Mouse (Mus musculus) gonadal fat pad, adult 2 months (tissue): ENCODE results near the gene Mrpl16. TPM values are rescaled to one million over a fixed set of nuclear protein-coding genes. Genes with fewer than 3 reads are reported as not detected.

Source experiments
- DNase-seq: peaks from one replicate; pipeline ENCODE4 v3.0.0-alpha.2; 2012; ENCODE audit warnings: low read depth
- polyA plus RNA-seq: library from polyadenylated mRNA; depleted of rRNA; stranded (reverse); fragments of >200 nt; gene quantifications from 2 replicates; pipeline ENCODE4 v1.2.3, GENCODE M21; 2012; rRNA removed

The Mrpl16 gene
- polyA plus RNA-seq, result 16.9 and 17.4 TPM in 2 replicates

DNA sequence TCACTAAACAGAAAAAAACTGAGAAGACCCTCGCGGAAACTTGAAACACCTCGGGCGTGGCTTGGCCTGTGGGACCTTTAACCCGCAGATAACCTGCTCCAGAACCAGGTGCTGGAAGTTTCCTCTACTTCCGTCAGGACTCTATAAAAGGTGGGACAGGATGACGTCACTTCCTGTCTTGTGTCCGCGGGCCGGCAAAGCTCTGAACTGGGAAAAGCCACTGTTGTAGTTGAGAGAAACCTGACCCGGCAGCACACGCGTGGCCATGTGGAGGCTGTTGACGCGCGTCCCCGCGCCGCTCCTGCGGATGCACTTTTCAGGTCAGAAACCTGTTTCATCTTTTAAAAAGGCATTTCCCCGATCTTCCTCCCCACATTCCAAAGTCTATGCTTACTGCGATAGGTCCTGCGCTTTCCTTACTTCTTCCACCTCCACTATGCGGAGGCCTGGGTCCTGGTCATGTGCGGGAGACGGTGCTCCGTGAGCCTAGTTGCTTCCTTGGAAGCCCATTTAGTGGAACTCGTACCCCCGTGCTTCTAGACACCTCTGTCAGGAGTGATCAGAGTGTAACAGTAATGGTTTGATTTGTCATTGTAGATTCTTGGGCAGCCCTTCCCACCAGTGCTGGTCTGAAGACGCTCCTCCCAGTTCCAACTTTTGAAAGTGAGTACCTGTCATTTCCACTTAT is at the start of gene Mrpl16:
Mrpl16 (plus strand) TSS at position 187 of the 688 bp plus-strand sequence.
- DNase-seq, result peak; percentile 61

DNA sequence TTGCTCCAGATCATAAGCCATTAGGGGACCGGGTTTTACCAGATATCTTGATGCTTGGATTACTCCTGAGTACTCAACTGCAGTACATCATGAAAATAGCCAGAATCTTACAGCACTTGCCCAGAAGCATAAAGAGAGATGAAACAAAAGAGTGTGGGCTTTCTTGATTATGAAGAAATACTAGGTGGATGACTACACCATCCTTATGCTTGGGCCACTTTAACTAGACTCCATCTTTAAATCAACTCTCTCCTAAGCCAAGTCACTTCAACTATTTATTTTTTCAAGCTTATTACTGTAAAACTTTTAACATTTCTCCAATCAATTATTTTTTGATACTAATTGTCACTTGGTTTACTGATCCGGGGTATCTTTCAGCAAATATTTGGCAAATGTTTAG is 46.3 kb upstream of the Mrpl16 start:
- no peak for DNase-seq

DNA sequence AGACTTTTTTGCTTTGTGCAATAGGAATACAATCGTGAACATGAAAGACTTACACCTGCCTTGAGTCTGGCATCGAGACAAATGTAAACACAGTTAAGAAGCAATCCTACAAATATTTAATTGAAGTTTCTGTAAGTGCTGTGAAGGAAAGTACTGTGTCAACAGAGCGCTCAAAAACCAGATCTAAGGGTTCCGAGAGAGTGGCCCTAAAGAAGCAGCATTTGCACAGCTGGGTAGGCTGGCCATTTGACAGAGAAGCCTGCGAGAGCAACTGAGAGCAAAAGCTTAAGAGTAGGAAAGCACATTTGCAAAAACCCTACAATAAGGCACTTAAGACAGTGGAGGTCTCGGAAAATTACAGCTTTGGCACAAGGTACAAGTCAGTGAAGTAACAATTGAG is 45.9 kb upstream of the Mrpl16 start:
- DNase-seq, result no peak

DNA sequence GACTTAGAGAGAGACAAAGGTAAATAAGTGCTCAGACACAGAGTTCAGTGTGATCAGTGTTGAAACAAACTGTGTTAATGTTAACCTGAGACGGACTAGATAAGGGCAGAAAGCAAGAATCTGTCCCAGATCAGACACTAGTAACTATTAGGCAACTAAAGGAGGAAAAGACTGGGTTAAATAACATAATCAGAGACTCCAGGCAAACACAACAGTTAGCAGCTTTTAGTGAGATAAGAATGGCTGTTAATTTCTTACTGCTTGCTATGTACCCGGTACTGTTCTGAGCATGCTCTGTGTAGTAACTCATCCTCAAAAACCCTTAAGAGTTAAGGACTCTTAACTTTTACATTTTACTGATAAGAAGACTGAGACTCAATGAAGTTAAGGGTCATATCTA is 44.3 kb upstream of the Mrpl16 start:
- no peak for DNase-seq

DNA sequence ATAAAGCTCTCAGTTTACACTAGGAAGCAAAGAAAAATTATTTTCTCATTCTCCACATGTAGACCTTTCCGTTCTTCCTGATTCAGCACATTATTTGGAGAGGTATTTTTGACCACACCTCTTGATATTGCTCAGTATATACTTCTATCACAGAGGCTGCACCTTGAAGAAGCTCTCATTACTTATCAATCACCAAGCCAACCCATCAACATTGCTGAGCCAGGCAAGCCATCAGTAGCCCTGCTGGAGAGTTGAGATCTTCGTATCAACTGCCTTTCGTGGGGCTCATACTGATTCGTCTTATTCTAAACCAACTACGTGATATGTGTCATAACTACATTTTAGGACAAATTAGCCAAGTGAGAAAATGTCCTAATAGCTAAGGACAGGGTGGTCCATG is 42.9 kb upstream of the Mrpl16 start:
- no peak for DNase-seq

DNA sequence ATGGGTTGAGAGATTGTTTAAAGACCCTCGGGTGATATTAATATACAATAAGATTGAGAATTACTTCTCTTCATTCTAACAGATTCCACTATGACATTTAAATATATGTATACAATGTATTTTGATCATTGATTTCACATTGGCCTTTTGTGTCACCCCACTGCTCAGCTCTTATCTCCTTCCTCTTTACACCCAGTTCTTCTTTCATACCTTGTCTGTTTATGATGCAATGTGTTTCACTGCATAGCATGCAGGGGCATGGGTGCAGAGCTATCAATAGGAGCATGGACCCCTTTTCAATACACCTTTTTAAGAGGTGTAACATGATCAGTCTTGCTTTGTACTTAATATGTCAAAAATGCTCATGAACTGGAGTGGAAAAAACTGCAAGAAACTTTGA is 39.9 kb upstream of the Mrpl16 start:
- no peak for DNase-seq

DNA sequence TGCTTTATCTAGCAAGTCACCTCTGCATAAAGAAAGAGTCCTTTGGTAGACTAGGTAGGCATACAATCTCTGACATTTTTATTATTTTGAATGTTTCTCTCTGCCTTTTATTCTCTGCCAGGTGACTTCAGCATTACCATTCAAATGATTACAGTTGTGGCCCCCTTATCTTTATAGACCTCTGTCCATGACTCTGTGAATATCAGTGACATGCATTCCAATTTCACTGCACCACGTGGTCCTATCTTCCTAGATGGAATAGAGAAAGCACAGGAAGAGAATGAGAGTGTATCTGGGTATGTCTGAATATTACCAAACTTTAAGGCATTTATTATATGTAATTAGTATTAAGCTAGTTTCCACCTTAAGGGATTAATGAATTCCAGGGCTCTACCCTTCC is 33.7 kb upstream of the Mrpl16 start:
- no peak for DNase-seq

DNA sequence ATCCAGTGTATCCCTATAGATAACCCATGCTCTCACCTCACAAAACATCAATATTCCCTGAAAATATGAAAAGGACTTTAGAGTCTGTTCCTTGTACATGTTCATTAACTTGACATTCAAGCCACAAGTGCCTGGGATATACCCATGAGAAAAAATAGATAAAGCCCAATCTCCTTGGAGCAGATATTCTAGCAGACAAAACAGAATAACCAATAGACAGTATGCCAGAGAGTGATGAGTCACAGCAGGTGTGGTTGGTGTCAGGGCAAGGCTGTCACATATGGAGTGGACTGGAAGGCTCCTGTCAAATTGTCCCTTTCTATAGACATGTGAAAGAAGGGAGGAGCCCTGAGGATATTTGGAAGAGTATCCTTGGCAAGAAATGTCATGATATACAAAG is 24.5 kb upstream of the Mrpl16 start:
- DNase-seq, result no peak

DNA sequence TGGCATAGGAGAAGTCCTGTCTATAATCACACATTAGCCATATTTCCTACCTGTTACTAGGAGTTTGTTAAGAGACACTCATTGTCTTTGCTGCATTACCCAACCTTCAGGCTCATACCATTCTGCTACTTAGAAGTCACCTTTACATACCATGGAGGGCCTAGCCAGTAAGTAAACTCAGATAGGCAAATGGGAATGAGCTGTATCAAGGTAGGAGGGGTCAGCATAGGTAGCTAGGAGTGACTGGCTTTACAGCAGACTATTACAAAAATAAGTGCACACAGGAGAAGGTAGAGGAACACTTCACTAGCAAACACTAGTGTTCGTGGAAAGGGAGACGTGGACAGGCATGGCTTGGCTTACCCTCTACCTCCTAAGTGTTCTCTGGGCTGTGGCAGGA is 22.9 kb upstream of the Mrpl16 start, which contains the start of gene Gif:
Gif (plus strand) TSS at position 257 of the 400 bp plus-strand sequence.
- no peak for DNase-seq

DNA sequence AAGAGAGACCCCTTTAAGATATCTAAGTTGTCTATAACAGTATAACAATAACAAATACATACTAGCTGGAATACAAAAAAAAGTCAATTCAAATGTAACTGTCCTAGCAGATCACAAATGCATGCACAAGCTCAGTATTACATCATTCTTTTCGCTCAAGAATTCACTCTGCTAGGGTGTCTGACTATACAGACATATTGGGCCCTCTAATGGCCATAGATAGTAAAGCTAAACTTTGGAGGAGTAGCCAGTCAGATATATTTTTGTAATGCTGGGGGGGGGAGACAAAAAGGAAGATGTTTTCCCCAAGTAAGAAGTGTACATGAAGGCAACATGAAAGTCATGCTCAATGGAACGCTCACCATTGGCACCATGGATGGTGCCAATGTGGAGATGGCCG is 5.1 kb upstream of the Mrpl16 start:
- DNase-seq, result no peak

DNA sequence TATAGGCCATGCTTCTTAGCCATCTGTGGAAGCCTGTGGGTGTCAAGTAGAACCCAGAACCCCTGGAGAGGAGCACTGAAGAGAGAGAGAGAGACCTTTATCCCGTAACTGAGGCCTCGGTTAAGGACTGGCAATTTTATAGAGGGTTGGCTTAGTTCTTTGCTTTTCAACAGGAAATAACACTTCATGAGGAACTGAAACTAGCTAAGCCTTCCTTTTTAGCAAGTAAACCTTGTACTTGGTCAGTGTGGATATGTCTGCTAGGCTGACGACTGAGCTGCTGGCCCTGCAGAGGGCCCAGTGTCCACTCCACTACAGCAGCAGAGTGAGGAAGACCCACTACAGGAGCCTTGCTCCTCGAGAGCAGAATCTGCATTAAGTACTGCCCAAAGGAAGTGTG is 3.8 kb upstream of the Mrpl16 start:
- DNase-seq, result no peak

DNA sequence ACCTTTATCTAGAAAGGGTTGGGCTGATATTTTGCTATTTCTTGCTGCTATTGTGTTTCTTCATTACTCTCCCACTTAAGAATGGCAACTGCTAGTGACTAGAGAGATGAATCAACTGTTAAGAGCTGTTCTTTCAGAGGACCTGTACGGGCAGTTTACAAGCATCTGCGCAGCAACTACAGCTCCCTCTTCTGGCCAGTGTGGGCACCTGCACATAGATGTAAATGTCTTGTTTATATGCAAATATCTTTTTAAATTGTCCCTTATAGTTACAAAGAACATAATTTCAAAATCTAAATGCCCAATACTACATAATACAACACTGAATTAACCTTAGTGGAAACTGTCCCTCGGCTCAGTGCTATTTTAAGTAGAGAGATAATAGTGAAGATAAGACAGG is 2.0 kb upstream of the Mrpl16 start:
- no peak for DNase-seq

DNA sequence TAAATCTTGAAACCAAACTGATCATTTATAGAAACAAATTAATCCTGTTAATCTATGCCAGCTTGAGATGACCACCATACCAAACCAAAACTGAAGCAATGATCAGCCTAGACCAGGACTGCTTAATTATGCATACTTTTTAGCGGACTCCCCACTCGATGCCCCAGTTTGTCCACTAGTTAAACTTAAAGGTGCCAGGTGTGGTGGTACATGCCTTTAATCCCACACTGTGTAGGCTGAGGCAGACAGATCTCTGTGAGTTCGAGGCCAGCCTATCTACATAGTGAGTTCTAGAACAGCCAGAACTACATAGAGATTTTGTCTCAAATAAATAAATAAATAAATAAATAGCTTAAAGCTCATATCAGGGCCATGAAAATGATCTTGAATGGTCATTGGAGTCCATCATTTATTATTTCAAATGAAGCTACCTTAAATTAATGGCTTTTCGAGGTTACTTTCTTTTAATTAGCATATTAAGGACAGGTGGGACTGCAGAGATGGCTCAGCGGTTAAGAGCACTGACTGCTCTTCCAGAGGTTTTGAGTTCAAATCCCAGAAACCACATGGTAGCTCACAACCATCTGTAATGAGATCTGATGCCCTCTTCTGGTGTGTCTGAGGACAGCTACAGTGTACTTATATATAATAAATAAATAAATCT is 802 bp upstream of the Mrpl16 start:
- no peak for DNase-seq

DNA sequence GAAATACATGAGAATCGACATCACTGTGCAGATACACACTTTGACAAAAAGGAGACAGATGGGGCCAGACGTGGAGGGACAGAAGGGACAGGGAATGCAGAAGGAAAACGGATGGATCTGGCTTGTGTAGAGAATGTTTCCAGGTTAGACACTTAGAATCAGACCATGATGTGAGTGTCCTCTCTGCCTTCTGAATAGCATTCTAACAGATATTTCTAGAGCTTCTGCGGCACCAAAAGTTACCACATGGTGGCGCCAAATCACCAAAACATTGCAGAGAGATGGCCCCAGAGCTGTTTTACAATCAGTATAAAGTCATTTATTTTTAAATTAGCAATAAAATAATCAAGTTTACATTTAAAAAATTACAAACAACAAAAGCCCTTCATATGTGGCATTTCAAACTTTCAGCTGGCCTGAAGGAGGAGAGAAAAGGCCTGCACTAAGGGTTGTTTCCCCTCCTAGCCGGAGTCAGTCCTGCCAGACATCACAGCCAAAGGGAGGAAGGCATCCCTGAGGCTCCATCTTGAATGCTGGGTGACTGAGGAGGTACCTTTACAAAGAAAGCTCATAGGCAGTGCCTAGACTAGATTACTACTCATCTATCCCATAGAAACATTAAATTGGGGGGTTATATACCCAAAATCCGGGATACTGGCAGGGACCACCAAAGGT is 7.1 kb downstream of the Mrpl16 start:
- no peak for DNase-seq

DNA sequence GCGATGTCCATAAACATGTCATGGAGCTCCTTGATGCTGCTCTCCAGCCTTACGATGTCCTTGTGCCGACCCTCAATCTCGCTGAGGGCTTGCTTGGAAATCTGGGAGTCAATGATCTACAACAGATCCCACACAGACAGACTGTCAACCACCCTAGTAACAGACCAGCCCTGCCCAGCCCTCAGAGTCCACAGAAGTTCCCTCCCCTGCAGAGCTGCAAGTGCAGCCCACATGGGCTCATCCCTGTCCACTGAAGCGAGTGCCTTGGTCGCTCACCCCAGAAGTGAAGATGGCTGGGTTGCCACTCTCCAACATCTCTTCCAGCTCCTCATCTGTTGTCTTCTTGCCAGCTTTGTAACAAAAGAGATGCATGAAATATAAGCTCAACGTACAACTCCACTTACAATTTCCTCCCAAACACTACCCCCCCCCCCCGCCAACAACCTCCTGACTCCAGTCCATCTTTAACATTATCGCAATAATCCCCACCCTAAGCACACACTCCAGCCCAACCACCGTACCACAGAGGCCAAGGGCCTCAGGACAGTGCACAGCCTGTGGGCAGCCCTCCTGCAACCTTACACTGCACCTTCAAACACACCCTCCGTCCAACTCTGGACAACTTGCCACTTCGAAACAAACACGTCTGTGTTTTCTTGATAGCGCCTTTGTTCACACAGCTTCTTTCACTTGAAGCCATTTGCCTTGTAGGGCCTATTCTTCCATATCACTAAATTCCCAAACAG is 15.4 kb downstream of the Mrpl16 start:
- DNase-seq, result no peak

DNA sequence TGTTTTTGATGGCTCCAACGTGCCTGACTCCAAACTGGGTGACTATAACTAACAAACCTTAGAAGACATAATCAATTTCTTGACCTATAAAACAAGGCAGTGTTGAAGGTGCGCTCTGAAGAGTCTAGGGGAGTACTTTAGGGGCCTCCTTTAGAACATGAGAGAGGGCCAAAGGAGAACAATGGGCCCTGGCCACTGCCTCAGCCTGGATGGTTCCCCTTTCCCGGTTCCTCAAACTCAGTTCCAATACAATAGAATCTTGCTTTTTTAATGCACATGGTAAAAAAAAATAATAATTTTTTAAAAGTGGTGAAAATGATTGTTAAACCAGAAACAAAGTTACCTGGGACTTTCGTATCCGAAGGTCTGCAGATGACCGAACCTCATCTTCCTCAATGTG is 17.6 kb downstream of the Mrpl16 start:
- DNase-seq, result no peak

DNA sequence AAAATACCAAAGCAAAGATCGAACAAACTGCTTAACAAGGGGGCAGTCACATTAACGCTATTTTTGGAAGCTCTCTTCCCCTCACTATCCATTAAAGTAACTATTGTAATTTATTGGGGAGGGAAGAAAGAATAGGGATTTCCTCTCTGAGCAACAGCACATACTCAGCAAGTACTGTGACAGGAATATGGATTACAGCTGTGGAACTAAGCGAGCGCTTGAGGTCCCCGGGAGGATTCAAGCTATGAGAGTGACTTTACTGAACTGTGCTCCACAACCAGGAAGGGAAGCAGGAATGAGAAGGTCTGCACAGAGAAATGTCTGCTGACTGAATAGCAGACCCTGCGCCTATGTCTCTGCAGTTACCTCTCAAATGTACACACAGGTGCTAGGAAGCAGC is 18.7 kb downstream of the Mrpl16 start:
- no peak for DNase-seq

DNA sequence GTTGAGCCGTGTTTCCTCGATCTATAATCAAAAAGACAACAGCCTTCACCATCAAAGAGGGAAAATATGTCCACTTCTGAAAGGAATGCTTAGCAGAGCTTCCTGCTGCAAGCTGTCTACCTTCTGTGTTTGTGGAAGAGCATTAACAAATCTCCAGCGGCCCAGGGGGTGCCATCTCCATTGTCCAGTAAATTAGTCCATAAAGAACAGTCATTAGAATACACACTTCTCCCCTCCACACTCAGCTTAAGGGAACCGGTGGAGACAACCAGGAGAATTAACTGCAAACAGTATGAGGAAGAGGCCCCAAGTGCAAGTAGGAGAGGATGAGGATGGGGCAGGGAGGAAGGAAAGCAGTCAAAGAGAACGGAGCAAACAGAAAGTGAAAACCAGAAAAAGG is 21.6 kb downstream of the Mrpl16 start:
- no peak for DNase-seq

DNA sequence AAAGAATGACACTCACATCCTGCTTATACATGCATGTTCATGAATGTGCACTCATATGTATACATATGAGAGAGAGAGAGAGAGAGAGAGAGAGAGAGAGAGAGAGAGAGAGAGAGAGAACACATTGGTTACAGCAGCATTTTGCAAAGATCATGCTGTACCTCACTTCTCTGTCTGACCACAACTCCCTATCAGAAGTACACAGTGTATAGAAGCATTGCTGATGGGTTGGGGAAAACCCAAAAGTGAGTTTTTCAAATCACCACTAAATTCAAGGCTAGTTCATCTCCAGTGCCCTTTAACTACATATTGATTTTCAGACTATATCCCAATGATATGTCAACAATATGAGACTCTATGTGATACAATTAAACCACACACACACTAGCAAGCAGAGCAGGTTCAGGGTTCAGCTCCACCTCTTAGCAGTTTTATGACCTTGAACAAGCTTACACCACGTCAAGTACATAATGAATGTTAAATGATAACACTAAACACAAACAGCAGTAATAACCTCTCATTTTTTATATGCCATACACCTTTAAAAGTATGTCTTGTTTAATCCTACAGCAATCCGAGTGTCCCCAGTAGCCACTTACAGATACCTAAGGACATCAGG is 23.7 kb downstream of the Mrpl16 start:
- no peak for DNase-seq

DNA sequence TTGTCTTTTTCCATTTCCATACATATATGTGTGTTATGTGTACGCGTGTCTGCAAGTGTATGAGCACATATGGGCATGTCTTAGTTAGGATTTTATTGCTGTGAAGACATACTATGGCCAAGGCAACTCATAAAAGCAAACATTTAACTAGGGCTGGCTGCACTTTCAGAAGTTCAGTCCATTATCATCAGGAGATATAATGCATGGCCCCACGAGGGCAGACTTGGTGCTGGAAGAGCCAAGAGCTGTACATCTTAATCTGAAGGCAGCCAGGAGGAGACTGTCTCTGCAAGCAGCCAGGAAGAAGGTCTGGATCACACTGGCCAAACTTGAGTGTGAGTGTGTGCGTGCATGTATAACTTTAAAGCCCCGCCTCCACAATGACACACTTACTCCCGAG is 24.3 kb downstream of the Mrpl16 start:
- no peak for DNase-seq

DNA sequence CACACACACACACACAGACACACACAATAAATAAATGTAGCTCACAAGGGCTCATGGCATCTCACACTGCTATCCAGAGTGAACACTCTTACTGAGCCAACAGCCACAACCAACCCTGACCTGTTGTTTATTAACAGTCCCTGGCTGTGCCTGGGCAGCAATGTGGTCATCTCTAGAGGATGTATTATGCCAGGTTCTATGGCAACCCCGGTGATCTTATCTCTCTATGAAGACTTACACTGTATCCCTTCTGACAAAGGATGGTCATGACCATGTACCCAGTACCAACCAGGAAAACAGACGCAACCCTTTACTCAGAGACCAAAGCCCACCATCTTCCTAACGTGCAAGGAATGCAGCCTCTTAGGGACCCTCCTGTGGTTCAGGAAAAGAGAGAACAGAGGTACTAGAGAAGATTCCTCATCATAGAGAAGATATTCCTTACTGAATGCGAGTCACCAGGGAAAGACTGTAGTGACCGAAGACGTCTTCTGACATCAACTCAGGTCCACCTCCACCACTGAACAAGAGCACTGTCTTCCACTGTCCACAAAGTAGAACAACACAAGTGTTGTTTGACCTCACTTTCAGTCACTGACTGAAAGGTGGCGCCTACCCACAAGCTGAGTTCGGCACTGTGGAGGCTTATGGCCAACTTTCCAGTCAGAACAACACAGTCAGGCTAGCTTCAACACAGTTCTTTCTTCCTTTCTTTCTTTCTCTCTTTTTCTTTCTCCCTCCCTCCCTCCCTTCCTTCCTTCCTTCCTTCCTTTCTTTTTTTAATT is 30.5 kb downstream of the Mrpl16 start:
- no peak for DNase-seq
